Mouse (Mus musculus) E14TG2a.4 (cell line): Measurements from ENCODE around the gene Unc45b.
A peak's percentile ranks its signal among the peaks of the same experiment; 100 is the strongest.

Source experiments
- CTCF ChIP-seq: conservative IDR thresholded peaks from 2 replicates; pipeline ENCODE4 v1.5.1; 2014; ENCODE audit warnings: low read length
- NANOG ChIP-seq: IDR thresholded peaks from 2 replicates; pipeline ENCODE4 v1.6.1; 2014; ENCODE audit warnings: borderline replicate concordance, low read length, mixed read lengths

GRCm38 (mm10) chr11:82907651-82908607 lies 2.4 kb upstream of the Unc45b start, which contains the start of gene Nle1:
- TF ChIP-seq CTCF (peak; percentile 70), NANOG (no peak)
